Mouse (Mus musculus) brain, embryonic 18.5 days (tissue): ENCODE measurements around the gene Vps45.
A peak's percentile ranks its signal among the peaks of the same experiment; 100 is the strongest.
"Not testable (repeated sequence)": the region's sequence is repeated elsewhere in the genome, so short reads cannot be mapped to it uniquely, and the experiment has no call there.

Experiments used
- DNase-seq: peaks from one replicate; pipeline ENCODE4 v3.0.0-alpha.2; 2012; ENCODE audit warnings: low read depth, low spot score

The Vps45 gene

GRCm38 (mm10) chr3:95972873-95973634 lies 85.2 kb downstream of the Vps45 start:
- DNase-seq, result no peak

GRCm38 (mm10) chr3:95972251-95972872 lies 85.9 kb downstream of the Vps45 start:
- DNase-seq, result no peak

GRCm38 (mm10) chr3:95970661-95971060 lies 87.6 kb downstream of the Vps45 start:
- DNase-seq, result not testable (repeated sequence)

GRCm38 (mm10) chr3:95969277-95969676 lies 89.0 kb downstream of the Vps45 start:
- no peak for DNase-seq

GRCm38 (mm10) chr3:95965518-95966451 lies 92.5 kb downstream of the Vps45 start:
- no peak for DNase-seq

GRCm38 (mm10) chr3:95963681-95964080 lies 94.6 kb downstream of the Vps45 start:
- DNase-seq, result no peak

- DNase-seq, result no peak
Measured at GRCm38 (mm10) chr3:95963230-95963629, 95.0 kb downstream of the Vps45 start.

- not testable (repeated sequence) for DNase-seq
Measured at GRCm38 (mm10) chr3:95962182-95962581, 96.1 kb downstream of the Vps45 start.

GRCm38 (mm10) chr3:95959807-95960206 lies 98.5 kb downstream of the Vps45 start:
- no peak for DNase-seq

GRCm38 (mm10) chr3:95959082-95959481 lies 99.2 kb downstream of the Vps45 start:
- no peak for DNase-seq

- DNase-seq, result no peak
Measured at GRCm38 (mm10) chr3:95957359-95958148, 100.7 kb downstream of the Vps45 start.

GRCm38 (mm10) chr3:95955318-95955717 lies 102.9 kb downstream of the Vps45 start:
- DNase-seq, result no peak

- not testable (repeated sequence) for DNase-seq
Measured at GRCm38 (mm10) chr3:95954648-95955173, 103.6 kb downstream of the Vps45 start.

- DNase-seq, result no peak
Measured at GRCm38 (mm10) chr3:95953522-95953921, 104.7 kb downstream of the Vps45 start.

GRCm38 (mm10) chr3:95953023-95953422 lies 105.2 kb downstream of the Vps45 start:
- DNase-seq, result no peak

GRCm38 (mm10) chr3:95951566-95951965 lies 106.7 kb downstream of the Vps45 start:
- not testable (repeated sequence) for DNase-seq

- DNase-seq, result peak; percentile 87
Measured at GRCm38 (mm10) chr3:95950763-95951551, 107.3 kb downstream of the Vps45 start.
